Mouse (Mus musculus): ENCODE data around the gene Pnpla2. TPM values are rescaled to one million over a fixed set of nuclear protein-coding genes. Genes with fewer than 3 reads are reported as not detected.

The Pnpla2 gene
- polyA plus RNA-seq, 1 experiment from 2014 or later, result 68.0 TPM

- Histone ChIP-seq H3K27me3 (ENCODE audit: insufficient read depth, low read length) (no peaks in the 10 kb centered on the region), H3K4me1 (replicated peaks; ENCODE audit: insufficient read depth, low read length) (peaks cover 13% of the 10 kb centered on the region), H3K36me3 (ENCODE audit: insufficient read depth, low read length) (peaks cover 23% of the 10 kb centered on the region; the same call in 1 of the 2 replicates), H3K4me2 (ENCODE audit: low read length) (no peak overlapping the region), H3K4me3 (replicated peaks; ENCODE audit: low read depth, low read length) (no peak overlapping the region), H3K27ac (no peak overlapping the region), H3K9ac (ENCODE audit: low read depth, low read length) (no peak overlapping the region), H3K9me3 (replicated peaks; ENCODE audit: low read length) (no peaks in the 10 kb centered on the region)
- ATAC-seq (replicated peaks; ENCODE audit: low FRiP score, low read depth) (no peak), DNase-seq (ENCODE audit: low spot score) (no peak)
- WGBS, result 94% methylated on average over 9 of the region's 9 CpGs
- TF ChIP-seq CTCF (IDR thresholded peaks at IDR 0.05; ENCODE audit: low read depth), result no peak
Observed at GRCm38 (mm10) chr7:141430585-141431240, 24.3 kb upstream of the Pnpla2 start.

- no peaks in the 10 kb centered on the region for H3K9me3 ChIP-seq (replicated peaks; ENCODE audit: low read length)
- TF ChIP-seq CTCF (IDR thresholded peaks at IDR 0.05; ENCODE audit: low read depth), result no peak
- no peak overlapping the region for H3K4me2 ChIP-seq (ENCODE audit: low read length)
- H3K27me3 ChIP-seq (ENCODE audit: insufficient read depth, low read length), result no peaks in the 10 kb centered on the region
- no peak overlapping the region for H3K4me3 ChIP-seq (replicated peaks; ENCODE audit: low read depth, low read length)
- H3K36me3 ChIP-seq (ENCODE audit: insufficient read depth, low read length), result peaks cover 23% of the 10 kb centered on the region; the same call in 1 of the 2 replicates
- 90% methylated on average over 19 of the region's 19 CpGs for WGBS
- H3K27ac ChIP-seq, result no peak overlapping the region
- H3K9ac ChIP-seq (ENCODE audit: low read depth, low read length), result no peak overlapping the region
- H3K4me1 ChIP-seq (replicated peaks; ENCODE audit: insufficient read depth, low read length), result peaks cover 16% of the 10 kb centered on the region
- ATAC-seq (replicated peaks; ENCODE audit: low FRiP score, low read depth), result no peak
- no peak for DNase-seq (ENCODE audit: low spot score)
Observed at GRCm38 (mm10) chr7:141431434-141432185, 23.4 kb upstream of the Pnpla2 start.

GRCm38 (mm10) chr7:141432186-141432611, 22.8 kb upstream of the Pnpla2 start:
- ATAC-seq (replicated peaks; ENCODE audit: low FRiP score, low read depth), result no peak
- Histone ChIP-seq H3K4me2 (ENCODE audit: low read length) (no peak overlapping the region), H3K27ac (no peak overlapping the region), H3K9me3 (replicated peaks; ENCODE audit: low read length) (no peaks in the 10 kb centered on the region), H3K27me3 (ENCODE audit: insufficient read depth, low read length) (no peaks in the 10 kb centered on the region), H3K36me3 (ENCODE audit: insufficient read depth, low read length) (peaks cover 23% of the 10 kb centered on the region; the same call in 1 of the 2 replicates), H3K4me1 (replicated peaks; ENCODE audit: insufficient read depth, low read length) (peaks cover 21% of the 10 kb centered on the region), H3K9ac (ENCODE audit: low read depth, low read length) (no peak overlapping the region), H3K4me3 (replicated peaks; ENCODE audit: low read depth, low read length) (no peak overlapping the region)
- WGBS, result 58% methylated on average over 8 of the region's 8 CpGs
- DNase-seq (ENCODE audit: low spot score), result no peak
- TF ChIP-seq CTCF (IDR thresholded peaks at IDR 0.05; ENCODE audit: low read depth), result no peak

- peaks cover 23% of the 10 kb centered on the region; the same call in 1 of the 2 replicates for H3K36me3 ChIP-seq (ENCODE audit: insufficient read depth, low read length)
- H3K9ac ChIP-seq (ENCODE audit: low read depth, low read length), result 0 out of 2 replicates have a peak overlapping the region, but pooled peaks have one; percentile 8
- ATAC-seq (replicated peaks; ENCODE audit: low FRiP score, low read depth) (no peak), DNase-seq (ENCODE audit: low spot score) (no peak)
- H3K27ac ChIP-seq, result no peak overlapping the region
- WGBS, result 72% methylated on average over 6 of the region's 6 CpGs
- no peak for TF ChIP-seq CTCF (IDR thresholded peaks at IDR 0.05; ENCODE audit: low read depth)
- no peaks in the 10 kb centered on the region for H3K27me3 ChIP-seq (ENCODE audit: insufficient read depth, low read length)
- H3K9me3 ChIP-seq (replicated peaks; ENCODE audit: low read length), result no peaks in the 10 kb centered on the region
- H3K4me1 ChIP-seq (replicated peaks; ENCODE audit: insufficient read depth, low read length), result peaks cover 21% of the 10 kb centered on the region
- H3K4me2 ChIP-seq (ENCODE audit: low read length), result no peak overlapping the region
- H3K4me3 ChIP-seq (replicated peaks; ENCODE audit: low read depth, low read length), result no peak overlapping the region
Observed at GRCm38 (mm10) chr7:141432741-141433516, 22.1 kb upstream of the Pnpla2 start.

GRCm38 (mm10) chr7:141433517-141434400, 21.2 kb upstream of the Pnpla2 start:
- ATAC-seq (replicated peaks; ENCODE audit: low FRiP score, low read depth) (no peak), DNase-seq (ENCODE audit: low spot score) (no peak)
- H3K9me3 ChIP-seq (replicated peaks; ENCODE audit: low read length), result no peaks in the 10 kb centered on the region
- no peak for TF ChIP-seq CTCF (IDR thresholded peaks at IDR 0.05; ENCODE audit: low read depth)
- H3K36me3 ChIP-seq (ENCODE audit: insufficient read depth, low read length), result peaks cover 24% of the 10 kb centered on the region
- peak overlapping the region; percentile 46 for H3K9ac ChIP-seq (ENCODE audit: low read depth, low read length)
- H3K4me3 ChIP-seq (replicated peaks; ENCODE audit: low read depth, low read length), result peak overlapping the region; percentile 34
- peak overlapping the region; percentile 51 for H3K4me2 ChIP-seq (ENCODE audit: low read length)
- H3K27me3 ChIP-seq (ENCODE audit: insufficient read depth, low read length), result no peaks in the 10 kb centered on the region
- H3K27ac ChIP-seq, result no peak overlapping the region
- 65% methylated on average over 15 of the region's 15 CpGs for WGBS
- H3K4me1 ChIP-seq (replicated peaks; ENCODE audit: insufficient read depth, low read length), result peaks cover 21% of the 10 kb centered on the region

Measured in kidney, postnatal 0 days (tissue).